Mouse (Mus musculus): ENCODE data around the gene Plekha6. TPM values are rescaled to one million over a fixed set of nuclear protein-coding genes. Genes with fewer than 3 reads are reported as not detected.

Gene Plekha6
- total and polyA plus RNA-seq, 3 experiments, result 11.8 to 28.5 TPM; not detected in 1

- DNase-seq (ENCODE audit: low read depth, low spot score), result no peak
- no peaks in the 10 kb centered on the region for H3K27me3 ChIP-seq (ENCODE audit: control insufficient read depth in 1 of 2, insufficient read depth in 2 of 2, low read length in 2 of 2)
- peak overlapping the region; percentile 84 to 94 for H3K4me3 ChIP-seq (ENCODE audit: control insufficient read depth in 1 of 2, insufficient read depth in 1 of 2, low read depth in 2 of 2, low read length in 2 of 2)
- peaks cover 9 to 15% of the 10 kb centered on the region in 2 experiments for H3K36me3 ChIP-seq (ENCODE audit: control insufficient read depth in 1 of 2, insufficient read depth in 2 of 2, low read length in 2 of 2)
- H3K9me3 ChIP-seq (replicated peaks; ENCODE audit: insufficient read depth, low read length), result no peaks in the 10 kb centered on the region
- H3K4me1 ChIP-seq (ENCODE audit: control insufficient read depth in 1 of 2, insufficient read depth in 2 of 2, low read length in 2 of 2), result peaks cover 0 to 6% of the 10 kb centered on the region in 2 experiments; a peak in 3 of 4 replicates
- H3K27ac ChIP-seq (ENCODE audit: control insufficient read depth, low read depth, low read length), result peak overlapping the region; percentile 79
- TF ChIP-seq CHD1 (IDR thresholded peaks at IDR 0.05; ENCODE audit: low read depth, low read length) (no peak; the same call in 1 of the 2 replicates), USF1 (IDR thresholded peaks at IDR 0.05; ENCODE audit: low read depth, low read length) (no peak), USF2 (IDR thresholded peaks at IDR 0.05; ENCODE audit: borderline replicate concordance in 1 of 2, insufficient read depth in 1 of 2, low read depth in 1 of 2, low read length in 2 of 2) (no peak), ETS1 (IDR thresholded peaks at IDR 0.05; ENCODE audit: low read depth, low read length) (no peak), KAT2A (conservative IDR thresholded peaks at IDR 0.05; ENCODE audit: low read depth, low read length) (no peak), POLR2A (IDR thresholded peaks at IDR 0.05; ENCODE audit: control insufficient read depth in 1 of 2, insufficient read depth in 1 of 2, low read depth in 1 of 2, low read length in 2 of 2, poor library complexity in 1 of 2) (peak in 1 of 2 experiments; percentile 73; a peak in 1 of 4 replicates)
- peak overlapping the region; percentile 97 for H3K9ac ChIP-seq (ENCODE audit: control insufficient read depth, low read depth, low read length, poor library complexity, severe bottlenecking)
- peaks cover 56% of the 10 kb centered on the region for H3K79me2 ChIP-seq (ENCODE audit: control insufficient read depth, insufficient read depth, low read length, poor library complexity)
Observed at GRCm38 (mm10) chr1:133131561-133131905, 32.5 kb upstream of the Plekha6 start.

- peaks cover 13 to 19% of the 10 kb centered on the region in 2 experiments for H3K36me3 ChIP-seq (ENCODE audit: control insufficient read depth in 1 of 2, insufficient read depth in 2 of 2, low read length in 2 of 2)
- TF ChIP-seq CHD1 (IDR thresholded peaks at IDR 0.05; ENCODE audit: low read depth, low read length) (peak; percentile 95), ELF1 (IDR thresholded peaks at IDR 0.05; ENCODE audit: low read depth, low read length) (no peak), E2F4 (IDR thresholded peaks at IDR 0.05; ENCODE audit: borderline replicate concordance, low read depth, low read length) (no peak), KAT2A (conservative IDR thresholded peaks at IDR 0.05; ENCODE audit: low read depth, low read length) (no peak), NELFE (IDR thresholded peaks at IDR 0.05; ENCODE audit: low read depth, low read length) (no peak; the same call in 1 of the 2 replicates), CHD2 (IDR thresholded peaks at IDR 0.05; ENCODE audit: low read length) (no peak)
- H3K79me2 ChIP-seq (ENCODE audit: control insufficient read depth, insufficient read depth, low read length, poor library complexity), result peaks cover 60% of the 10 kb centered on the region
- H3K27me3 ChIP-seq (ENCODE audit: control insufficient read depth in 1 of 2, insufficient read depth in 2 of 2, low read length in 2 of 2), result no peaks in the 10 kb centered on the region
- H3K4me3 ChIP-seq (ENCODE audit: control insufficient read depth in 1 of 2, insufficient read depth in 1 of 2, low read depth in 2 of 2, low read length in 2 of 2), result peak overlapping the region; percentile 84 to 94
- peaks cover under 1 to 10% of the 10 kb centered on the region in 2 experiments; a peak in 3 of 4 replicates for H3K4me1 ChIP-seq (ENCODE audit: control insufficient read depth in 1 of 2, insufficient read depth in 2 of 2, low read length in 2 of 2)
- H3K9ac ChIP-seq (ENCODE audit: control insufficient read depth, low read depth, low read length, poor library complexity, severe bottlenecking), result peak overlapping the region; percentile 97
- DNase-seq (ENCODE audit: low read depth, low spot score), result peak; percentile 53
- H3K27ac ChIP-seq (ENCODE audit: control insufficient read depth, low read depth, low read length), result peak overlapping the region; percentile 79
- no peaks in the 10 kb centered on the region for H3K9me3 ChIP-seq (replicated peaks; ENCODE audit: insufficient read depth, low read length)
Observed at GRCm38 (mm10) chr1:133131936-133132335, 32.1 kb upstream of the Plekha6 start.

GRCm38 (mm10) chr1:133132388-133133326, 31.4 kb upstream of the Plekha6 start:
- Histone ChIP-seq H3K79me2 (ENCODE audit: control insufficient read depth, insufficient read depth, low read length, poor library complexity) (peaks cover 67% of the 10 kb centered on the region), H3K9me3 (replicated peaks; ENCODE audit: insufficient read depth, low read length) (no peaks in the 10 kb centered on the region), H3K4me1 (ENCODE audit: control insufficient read depth in 1 of 2, insufficient read depth in 2 of 2, low read length in 2 of 2) (peaks cover 4 to 10% of the 10 kb centered on the region in 2 experiments; a peak in 3 of 4 replicates), H3K27ac (ENCODE audit: control insufficient read depth, low read depth, low read length) (peak overlapping the region; percentile 79), H3K27me3 (ENCODE audit: control insufficient read depth in 1 of 2, insufficient read depth in 2 of 2, low read length in 2 of 2) (no peaks in the 10 kb centered on the region), H3K4me3 (ENCODE audit: control insufficient read depth in 1 of 2, insufficient read depth in 1 of 2, low read depth in 2 of 2, low read length in 2 of 2) (peak overlapping the region; percentile 84 to 94), H3K9ac (ENCODE audit: control insufficient read depth, low read depth, low read length, poor library complexity, severe bottlenecking) (peak overlapping the region; percentile 97), H3K36me3 (ENCODE audit: control insufficient read depth in 1 of 2, insufficient read depth in 2 of 2, low read length in 2 of 2) (peaks cover 20 to 25% of the 10 kb centered on the region in 2 experiments)
- DNase-seq (ENCODE audit: low read depth, low spot score), result peak; percentile 56
- TF ChIP-seq CTCF (IDR thresholded peaks at IDR 0.05 in 2 of 3, conservative IDR thresholded peaks at IDR 0.05 in 1 of 3; ENCODE audit: control insufficient read depth in 1 of 3, insufficient read depth in 1 of 3, low read depth in 2 of 3, low read length in 3 of 3, poor library complexity in 1 of 3, severe bottlenecking in 1 of 3) (no peak), ZC3H11A (IDR thresholded peaks at IDR 0.05; ENCODE audit: low read depth, low read length) (no peak), NRF1 (IDR thresholded peaks at IDR 0.05; ENCODE audit: insufficient read depth, low read depth, low read length, poor library complexity, severe bottlenecking) (no peak), ELF1 (IDR thresholded peaks at IDR 0.05; ENCODE audit: low read depth, low read length) (0 out of 2 replicates have a peak, but pooled peaks have one; percentile 6), POLR2AphosphoS2 (IDR thresholded peaks at IDR 0.05; ENCODE audit: low read length) (0 out of 2 replicates have a peak, but pooled peaks have one; percentile 1), KAT2A (conservative IDR thresholded peaks at IDR 0.05; ENCODE audit: low read depth, low read length) (no peak), USF1 (IDR thresholded peaks at IDR 0.05; ENCODE audit: low read depth, low read length) (no peak), POLR2A (IDR thresholded peaks at IDR 0.05; ENCODE audit: control insufficient read depth in 1 of 2, insufficient read depth in 1 of 2, low read depth in 1 of 2, low read length in 2 of 2, poor library complexity in 1 of 2) (peak in 1 of 2 experiments; percentile 20; a peak in 1 of 4 replicates), UBTF (IDR thresholded peaks at IDR 0.05; ENCODE audit: borderline replicate concordance, insufficient read depth, low read depth, low read length) (0 out of 2 replicates have a peak, but pooled peaks have one; percentile 48), ZMIZ1 (IDR thresholded peaks at IDR 0.05; ENCODE audit: low read depth, low read length) (no peak), JUND (IDR thresholded peaks at IDR 0.05; ENCODE audit: low read depth, low read length) (0 out of 2 replicates have a peak, but pooled peaks have one; percentile 10), MAZ (IDR thresholded peaks at IDR 0.05; ENCODE audit: low read depth, low read length) (peak; percentile 37; the same call in 1 of the 2 replicates), CHD1 (IDR thresholded peaks at IDR 0.05; ENCODE audit: low read depth, low read length) (no peak; the same call in 1 of the 2 replicates), EP300 (IDR thresholded peaks at IDR 0.05; ENCODE audit: low read depth in 1 of 2, low read length in 2 of 2) (peak; percentile 12 to 47; a peak in 1 of 4 replicates), SMC3 (IDR thresholded peaks at IDR 0.05; ENCODE audit: low read depth, low read length) (0 out of 2 replicates have a peak, but pooled peaks have one; percentile 12)

Measured in MEL (cell line).